Mouse (Mus musculus) fat pad, adult 2 months (tissue): Measurements from ENCODE around the gene Lrp2.
"Not testable (repeated sequence)": the region's sequence is repeated elsewhere in the genome, so short reads cannot be mapped to it uniquely, and the experiment has no call there.

Experiments
- DNase-seq: peaks from one replicate; pipeline ENCODE4 v3.0.0-alpha.2; 2011; ENCODE audit warnings: low read depth, low spot score; ENCODE audit errors: extremely low read depth

Gene Lrp2

DNA sequence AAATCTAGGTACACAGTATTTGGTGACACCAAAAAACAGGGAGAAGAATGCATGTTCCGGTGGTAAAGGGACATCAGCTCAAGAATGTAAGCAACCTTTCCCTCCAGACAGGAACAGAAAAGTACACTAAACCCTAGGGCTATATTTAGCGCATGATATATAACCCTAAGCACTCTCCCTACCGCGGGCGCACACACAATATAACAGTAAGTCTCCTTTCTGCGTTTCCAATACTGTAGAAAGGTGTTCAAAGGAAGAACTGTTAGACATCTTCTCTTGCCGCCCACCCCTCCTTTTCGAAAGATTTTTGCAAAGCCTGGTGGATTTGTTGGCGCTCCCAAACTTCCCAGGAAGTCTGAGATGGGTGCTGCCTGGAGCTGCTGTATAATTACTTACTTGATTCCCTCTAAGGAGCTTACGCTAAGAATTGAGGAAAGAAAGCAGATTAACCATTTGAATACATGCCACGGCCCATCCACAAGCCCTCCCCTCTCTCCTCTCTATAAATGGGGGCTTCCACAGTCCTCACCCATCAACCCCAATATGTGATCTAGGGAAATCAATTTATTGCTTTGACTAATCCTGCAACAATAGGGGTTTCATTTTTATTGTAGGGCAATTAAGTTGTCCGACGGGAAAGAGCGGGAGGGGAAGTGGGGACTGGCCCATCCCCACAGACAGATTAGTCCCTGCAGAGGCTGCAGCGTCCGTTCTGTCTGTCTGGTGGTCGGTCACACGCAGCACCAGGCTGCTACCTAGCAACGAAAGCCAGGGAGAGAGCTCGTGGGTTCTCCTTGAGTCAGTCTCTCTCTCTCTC is 1.5 kb downstream of the Lrp2 start:
- no peak for DNase-seq

DNA sequence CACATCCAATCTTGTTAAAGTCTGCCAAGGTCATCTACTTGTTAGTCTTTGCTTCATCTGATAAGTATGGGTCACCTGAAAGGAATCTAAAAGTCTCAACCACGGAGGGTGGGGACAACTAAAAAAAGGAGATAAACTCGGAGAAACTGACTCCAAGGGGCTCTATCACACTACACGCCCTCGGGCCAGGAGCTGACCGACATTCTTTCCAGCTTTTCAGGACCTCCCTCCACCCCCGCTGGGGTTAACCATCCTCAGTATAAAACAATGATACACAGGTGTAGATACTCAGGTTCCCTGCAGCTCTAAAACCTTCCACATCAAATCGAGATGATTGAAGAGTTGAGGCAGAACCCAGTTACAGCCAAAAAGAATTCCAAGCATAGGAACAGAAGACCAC is 3.0 kb downstream of the Lrp2 start:
- no peak for DNase-seq

DNA sequence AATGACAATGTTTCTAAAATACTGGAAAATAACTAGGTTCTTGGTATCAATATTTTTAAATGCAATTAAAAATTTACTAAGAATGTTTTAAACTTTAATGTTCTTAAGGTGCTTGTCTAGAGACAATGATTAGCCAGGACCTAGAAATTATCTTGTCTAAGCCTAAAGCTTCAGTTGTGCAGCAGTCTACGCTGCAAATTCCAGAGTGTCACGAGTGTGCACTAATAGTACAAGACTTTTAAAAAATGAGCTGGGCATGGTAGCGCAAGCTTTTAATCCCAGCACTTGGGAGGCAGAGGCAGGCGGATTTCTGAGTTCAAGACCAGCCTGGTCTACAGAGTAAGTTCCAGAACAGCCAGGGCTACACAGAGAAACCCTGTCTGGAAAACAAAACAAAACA is 3.8 kb downstream of the Lrp2 start:
- not testable (repeated sequence) for DNase-seq

DNA sequence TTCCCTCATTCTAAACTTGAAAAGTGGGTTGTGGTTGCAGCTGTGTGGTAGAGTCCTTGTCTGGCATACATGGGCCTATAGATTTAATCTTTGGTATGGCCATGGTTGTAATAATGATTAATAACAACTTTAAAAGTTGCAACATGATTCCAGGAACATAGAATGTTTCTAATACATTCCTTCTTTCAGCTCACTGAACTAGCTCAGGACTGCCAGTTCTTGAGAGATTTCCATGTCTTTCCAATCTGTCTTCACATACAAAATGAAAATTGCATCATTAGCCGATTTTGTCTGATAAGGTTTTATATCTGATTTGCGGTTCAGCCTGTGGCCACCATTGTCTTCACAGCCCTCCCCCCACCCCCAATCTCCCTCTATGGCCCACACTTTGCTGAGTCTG is 5.8 kb downstream of the Lrp2 start:
- peak; percentile 88 for DNase-seq

DNA sequence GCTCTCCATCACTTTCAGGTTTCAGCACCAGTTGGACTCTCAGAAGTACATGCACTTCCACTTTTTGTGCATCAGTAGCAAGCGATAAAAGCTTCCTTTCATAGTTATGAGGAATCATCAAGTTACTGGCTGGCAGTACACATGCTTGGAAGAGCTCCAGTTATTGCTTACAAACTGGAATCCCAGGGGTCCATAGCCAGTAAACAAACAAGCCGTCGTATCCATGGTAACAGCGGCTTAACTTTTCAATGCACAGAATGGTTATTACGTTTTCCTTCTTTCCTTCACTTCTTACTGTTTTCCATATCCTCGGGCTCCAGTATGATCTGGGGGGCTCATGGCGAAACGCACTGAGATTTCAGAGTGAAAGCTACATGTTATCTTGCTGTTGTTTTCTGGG is 7.7 kb downstream of the Lrp2 start:
- no peak for DNase-seq

DNA sequence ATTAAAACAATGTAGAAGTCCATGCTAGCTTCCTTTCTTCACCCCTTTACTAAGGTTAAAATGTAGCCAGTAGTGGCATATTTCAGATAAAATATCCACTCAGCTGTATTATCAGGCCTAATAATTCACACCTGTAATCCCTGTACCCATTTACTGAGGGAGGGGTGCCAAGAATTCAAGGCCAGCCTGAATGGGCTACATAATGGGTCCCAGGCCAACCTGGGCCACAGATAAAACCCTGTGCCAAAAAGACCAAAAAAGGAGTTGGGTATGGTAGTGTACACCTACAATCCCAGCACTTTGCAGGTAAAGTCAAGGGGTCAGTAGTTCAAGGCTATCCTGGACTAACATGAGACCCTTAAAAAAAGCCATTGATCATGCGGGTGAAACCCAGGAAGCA is 9.3 kb downstream of the Lrp2 start:
- DNase-seq: no peak

DNA sequence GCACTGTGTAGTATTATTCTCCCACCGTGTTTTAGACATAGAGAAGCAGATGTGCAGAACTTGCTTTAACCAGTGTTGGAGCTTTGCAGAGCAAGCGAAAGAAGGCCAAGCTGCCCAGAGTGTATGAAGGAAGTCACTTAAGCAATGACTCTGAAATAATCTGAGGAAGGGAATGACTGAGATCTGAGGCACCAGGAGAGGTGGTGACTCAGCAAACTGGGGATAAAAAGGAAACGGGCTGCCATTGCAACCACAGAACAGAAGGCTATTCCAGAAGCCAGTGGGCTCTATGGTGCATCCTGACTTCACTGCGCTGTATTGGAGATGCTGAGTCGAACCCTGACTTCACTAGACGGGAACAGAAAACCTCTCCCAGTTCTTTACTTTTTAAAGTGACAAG is 10.9 kb downstream of the Lrp2 start:
- DNase-seq: no peak

DNA sequence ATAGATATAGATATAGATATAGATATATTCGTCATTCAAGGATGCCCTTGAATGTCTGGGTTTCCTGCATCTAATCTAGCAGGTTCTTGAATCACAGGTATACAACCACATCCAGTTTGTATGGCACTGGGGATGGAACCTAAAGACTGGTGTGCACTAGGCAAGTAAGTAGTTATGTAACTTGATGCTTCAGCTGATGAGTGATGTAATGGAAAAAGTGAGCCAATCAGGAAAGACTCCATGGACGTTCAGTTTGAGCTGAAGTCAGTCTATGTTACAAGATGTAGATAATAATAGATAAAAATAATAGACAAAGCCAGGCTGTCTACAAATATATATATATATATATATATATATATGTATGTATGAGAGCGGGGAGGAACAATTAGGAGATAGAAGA is 11.6 kb downstream of the Lrp2 start:
- DNase-seq: no peak

DNA sequence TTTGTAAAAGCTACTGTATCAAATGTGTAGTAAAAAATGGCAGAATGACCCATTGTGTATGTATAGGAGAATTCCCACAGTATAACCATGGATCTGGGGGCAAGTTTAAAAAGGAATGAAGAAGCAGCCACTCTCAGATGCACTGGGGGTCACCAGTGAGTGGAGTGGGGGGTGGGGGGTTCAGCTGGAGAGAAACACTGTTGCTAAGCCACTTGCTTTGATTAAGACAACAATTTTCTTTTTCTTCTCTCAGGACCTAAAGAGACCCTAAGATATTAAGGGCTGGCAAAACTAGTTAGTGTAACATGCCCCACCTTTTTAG is 12.2 kb downstream of the Lrp2 start:
- DNase-seq: no peak

DNA sequence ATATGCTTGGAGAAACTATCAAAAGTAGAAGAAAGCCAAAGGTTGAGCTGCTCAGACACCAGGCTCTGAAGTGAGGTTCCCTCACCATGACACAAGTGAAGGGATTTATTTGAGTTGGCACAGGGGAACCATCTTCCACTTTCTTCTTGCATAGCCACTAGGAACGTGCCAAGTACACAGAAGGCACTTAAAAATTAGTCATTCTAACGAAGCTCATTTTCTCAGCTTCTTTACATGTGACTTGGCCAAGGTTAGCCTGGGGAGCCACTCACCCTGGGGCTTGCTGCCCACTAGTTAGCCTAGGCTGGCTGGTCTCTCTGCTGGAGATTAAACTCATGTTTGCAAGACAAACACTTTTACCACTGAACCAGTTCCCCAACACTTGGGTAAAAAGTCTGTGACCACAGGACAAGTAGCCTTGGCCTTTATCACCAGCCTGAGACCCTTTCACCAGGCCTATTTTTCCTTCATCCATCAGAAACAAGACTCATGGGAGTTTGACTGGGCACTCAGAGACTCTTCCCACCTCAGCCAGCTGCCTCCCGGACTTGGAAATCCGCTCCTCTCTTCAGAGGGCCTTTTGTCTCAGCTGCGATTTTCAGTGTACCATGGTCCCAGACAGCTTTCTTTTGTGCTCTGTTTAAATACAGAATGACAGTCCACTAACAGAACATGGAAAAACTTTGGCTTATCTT is 12.7 kb downstream of the Lrp2 start:
- peak; percentile 47 for DNase-seq

DNA sequence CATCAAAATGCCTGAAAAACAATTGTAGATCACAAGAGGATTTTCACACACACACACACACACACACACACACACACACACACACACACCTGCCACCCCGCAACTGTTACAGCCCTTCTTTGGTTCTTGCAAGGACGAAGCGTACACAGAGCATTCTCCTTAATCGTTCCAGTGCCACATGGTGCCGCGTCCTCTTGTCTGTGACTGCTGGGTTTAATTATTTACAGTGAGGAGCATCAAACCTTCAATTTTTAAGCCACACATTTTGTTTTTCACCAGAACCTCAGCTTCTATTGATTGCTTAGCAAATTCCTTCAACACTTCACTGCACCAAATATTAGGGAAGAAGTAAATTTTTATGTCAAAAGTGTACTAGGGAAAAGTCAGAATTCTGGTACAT is 15.3 kb downstream of the Lrp2 start:
- DNase-seq: no peak

DNA sequence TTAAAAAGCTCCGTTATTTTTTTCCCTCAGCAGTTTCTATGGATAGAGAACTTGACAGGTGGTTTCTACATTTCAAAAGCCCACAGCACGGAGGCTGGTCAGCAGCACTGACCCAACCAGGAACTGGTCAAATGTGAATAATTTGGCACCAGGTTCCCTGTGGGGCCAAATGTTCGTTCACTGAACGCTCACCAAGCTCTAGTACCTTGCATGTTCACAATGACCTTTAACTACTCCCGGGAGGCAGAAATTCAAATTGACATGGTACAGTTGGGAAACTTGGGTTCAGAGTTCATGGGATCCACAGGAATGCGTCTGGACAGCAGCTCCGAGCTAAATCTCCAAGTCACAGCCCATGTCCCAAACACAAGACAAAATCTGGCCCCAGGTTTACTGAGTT is 19.6 kb downstream of the Lrp2 start:
- no peak for DNase-seq

DNA sequence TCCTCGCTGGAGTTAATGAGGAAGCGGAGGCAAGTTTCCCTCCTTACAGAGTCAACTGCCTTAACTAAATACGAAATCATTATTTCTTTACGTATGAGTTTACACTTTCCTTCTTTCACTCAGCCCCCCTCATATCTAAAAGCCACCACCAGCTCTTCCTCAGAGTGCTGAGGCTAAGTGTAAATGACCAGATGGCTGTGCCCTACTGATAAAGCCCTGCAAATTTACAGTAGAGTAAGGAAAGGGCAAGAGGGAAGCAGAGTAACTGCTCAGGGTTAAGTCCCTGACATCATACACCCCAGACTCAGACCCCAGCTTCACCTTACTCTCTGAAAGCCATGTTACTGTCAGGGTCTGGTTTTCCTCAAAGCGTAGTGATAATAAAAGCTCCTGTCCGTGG is 22.4 kb downstream of the Lrp2 start:
- no peak for DNase-seq

DNA sequence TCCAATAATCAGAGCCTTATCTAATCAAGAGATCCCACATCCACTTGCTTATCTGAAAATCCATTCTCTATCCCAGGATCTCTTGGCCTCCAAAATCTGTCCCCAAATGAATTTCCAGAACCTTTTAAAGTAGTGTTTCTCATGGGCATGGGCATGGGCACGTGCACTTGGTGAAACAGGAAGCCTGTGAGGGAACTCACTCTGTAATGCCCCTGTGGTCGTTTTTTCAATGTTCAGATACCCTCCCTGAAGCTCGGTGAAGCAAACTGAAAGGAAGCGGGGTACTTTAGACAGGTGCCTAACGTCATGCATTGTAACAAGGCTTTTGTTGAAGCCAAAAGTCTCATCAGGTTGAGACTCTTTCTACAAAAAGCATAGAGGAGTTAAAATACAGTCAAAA is 23.1 kb downstream of the Lrp2 start:
- no peak for DNase-seq

DNA sequence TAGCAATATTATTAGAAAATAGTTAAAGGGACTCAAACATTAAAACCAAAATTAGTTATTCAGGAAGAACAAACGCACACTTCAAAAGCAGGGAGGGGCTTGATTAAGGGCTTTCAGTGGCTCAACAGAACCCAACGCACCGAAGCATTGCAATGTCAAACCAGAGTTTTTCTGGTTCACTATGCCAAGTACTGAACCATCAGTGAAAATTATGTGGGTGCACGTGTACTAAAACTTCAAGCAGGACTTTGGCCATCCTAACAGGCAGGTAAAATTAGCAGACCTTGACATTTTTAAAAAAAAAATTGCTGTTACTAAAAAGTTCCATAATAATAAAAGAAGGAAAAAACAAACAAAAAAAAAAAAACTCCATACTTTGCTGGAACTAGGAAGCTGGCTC is 25.6 kb downstream of the Lrp2 start:
- DNase-seq: no peak

DNA sequence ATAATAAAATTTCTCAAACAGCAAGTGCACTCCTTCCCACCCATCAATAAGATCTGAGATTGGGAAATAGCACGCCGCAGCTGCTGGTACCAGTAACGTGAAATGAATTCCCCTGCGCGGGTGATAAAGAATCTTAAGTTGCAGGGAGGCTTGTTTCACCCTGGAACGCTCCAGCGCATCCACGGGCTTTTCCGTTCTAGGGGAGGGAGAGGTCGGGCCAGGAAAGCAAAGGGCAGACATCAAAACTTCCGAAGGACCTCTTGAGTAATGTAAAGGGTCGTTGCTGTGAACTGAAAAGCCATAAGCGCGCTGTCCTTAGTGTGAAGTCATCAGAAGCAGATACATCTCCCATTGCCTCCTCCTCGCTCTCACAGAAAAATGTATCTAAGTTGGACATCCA is 26.5 kb downstream of the Lrp2 start:
- no peak for DNase-seq

DNA sequence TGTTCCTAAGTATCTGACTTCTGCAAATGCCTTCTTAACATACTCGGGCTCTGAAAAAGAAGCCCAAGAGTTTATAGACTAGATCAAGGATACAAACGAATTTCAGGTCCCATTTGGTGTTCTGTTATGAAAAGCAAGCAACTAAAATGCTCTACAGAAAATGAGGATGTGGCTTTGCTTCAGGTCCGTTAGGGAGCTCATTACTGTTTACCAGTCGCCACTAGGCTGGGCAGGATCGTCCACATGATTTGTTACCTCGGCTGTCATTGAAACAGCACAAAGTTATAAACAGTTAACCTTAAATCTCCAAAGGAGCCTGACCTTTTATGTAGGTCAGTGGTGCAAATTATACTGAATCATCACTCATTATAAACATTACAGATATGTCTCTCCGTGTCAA is 29.2 kb downstream of the Lrp2 start:
- no peak for DNase-seq

DNA sequence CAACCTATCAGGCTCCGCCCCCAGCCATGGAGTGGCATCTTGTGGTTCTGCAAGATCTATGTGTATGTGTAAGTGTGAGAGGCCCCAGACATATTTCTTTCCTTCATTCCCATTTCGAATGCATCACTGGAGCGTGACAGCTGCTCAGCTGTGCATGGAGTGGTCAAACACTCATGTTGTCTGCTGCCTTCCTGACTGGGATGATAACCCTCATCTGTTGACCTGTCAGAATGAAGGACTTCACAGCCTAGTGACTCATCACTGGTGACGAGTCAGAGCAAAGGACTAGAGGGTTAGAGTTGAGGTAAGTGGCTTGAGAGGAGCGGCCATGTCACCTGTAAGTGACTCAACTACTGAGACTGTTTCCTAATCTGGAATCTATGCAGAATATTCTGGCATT is 34.2 kb downstream of the Lrp2 start:
- no peak for DNase-seq

DNA sequence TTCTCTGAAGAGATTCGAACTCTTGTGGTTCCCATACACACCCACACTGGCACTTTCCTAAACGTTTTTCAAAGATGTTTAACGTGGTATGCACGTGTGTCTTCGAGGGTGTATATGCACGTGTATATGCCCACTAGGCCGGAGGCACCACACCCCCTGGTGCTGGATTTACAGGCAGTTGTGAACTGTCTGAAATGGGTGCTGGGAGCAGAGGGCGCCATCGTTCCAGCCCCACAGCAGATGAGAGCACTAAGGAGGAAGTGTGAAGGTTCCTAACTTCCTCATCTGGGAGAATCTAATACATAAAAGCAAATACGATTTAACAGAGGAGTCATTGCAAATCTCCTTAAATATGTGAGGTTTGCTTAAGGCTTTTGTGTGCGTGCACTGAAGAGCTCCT is 39.0 kb downstream of the Lrp2 start:
- DNase-seq: no peak

DNA sequence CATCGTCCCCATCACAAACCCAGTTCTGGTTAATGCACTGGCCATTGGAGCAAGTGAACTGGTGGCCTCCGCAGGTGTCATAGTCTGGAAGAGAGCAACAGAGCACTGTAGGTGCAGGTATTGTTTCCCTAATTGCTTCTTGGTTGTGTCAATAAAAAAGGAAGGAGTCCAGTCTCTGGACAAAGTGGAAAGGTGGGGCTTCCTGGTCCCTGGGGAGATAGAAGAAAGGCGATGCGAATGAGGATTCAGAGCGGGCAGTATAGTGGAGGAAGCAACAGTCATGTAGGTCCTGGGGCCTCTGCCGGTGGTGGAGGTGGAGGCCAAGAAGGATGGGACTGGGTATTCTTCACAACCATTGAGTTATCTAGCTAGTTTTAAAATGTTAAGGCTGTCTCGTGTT is 49.8 kb downstream of the Lrp2 start:
- no peak for DNase-seq

DNA sequence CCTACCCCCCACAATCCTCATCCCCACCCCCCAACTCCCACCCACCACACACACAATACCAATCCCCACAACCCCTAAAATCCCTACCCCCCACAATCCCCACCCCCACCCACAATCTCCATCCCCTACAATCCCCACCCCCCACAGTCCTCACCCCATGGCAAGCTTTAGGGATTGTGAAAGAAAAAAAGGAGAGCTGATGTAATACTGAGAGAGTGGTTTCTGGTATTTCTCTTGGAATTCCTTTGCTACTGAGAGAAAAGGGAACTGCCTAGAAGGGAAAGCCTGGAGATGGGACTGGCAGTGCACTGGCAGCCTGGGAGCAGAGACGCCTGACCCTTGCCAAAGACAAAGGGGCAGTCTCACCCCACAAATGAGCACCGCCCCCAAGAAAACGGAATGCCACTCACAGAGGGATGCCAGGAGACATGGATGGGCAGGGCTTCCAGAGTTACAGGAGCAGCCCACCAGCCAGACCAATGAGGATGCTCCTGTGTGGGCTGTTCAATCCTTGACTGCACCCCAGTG is 54.3 kb downstream of the Lrp2 start:
- DNase-seq: no peak

DNA sequence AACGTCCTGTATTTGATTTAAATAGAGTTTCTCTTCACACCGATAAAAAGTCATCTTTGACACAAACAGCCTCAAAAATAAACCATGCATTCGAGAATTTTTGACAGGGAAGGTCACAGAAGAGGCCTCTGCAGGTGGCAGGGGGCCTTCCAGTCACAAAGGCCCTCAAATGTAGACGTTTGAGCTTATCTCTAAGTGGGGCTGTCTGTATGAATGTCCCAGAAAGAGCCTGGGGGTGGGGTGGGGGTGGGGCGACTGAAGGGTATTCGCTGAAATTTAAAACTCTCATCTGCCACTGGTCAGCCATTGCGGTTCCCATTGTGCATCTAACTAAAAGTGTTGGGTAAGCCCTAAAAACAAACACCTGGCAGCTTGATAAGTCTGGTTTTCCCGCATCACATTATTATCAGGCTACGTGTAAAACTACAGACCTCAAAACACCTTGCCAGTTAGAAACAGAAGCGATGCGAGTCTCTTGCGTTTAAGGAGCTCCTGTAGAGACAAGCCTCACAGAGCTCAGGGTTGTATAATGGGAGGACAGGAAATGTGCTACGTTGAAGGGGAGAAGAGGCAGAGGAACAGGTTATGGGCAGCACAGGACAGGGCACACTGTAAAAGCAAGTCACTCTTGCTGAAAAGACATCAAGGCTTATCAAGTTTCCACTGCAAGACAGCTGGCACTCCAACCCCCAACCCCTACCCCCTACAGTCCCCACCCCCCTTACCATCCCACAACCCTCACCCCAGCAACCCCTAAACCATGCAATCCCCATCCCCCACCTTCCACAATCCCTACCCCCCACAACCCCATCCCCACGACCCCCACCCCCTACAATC is 55.0 kb downstream of the Lrp2 start:
- no peak for DNase-seq
